In genomic region chrX:101131001-101131400, GRCm38 (mm10) we compare ENCODE assay signal across 8 mouse cellular contexts. TPM values are rescaled to one million over a fixed set of nuclear protein-coding genes. Genes with fewer than 3 reads are reported as not detected.
A peak's percentile ranks its signal among the peaks of the same experiment; 100 is the strongest.
DNase-seq lines count a peak whose midpoint lies in the region; ATAC-seq and TF ChIP-seq lines count a peak whose summit lies in the region.

No protein-coding gene starts in this region.

- ATAC-seq in hematopoietic stem cell, adult 5-6 weeks (replicated peaks in 1 of 2; ENCODE audit: insufficient read depth in 1 of 2, low FRiP score in 2 of 2, low TSS enrichment in 1 of 2, low read depth in 1 of 2, poor library complexity in 2 of 2, severe bottlenecking in 2 of 2): peak; percentile 56 to 68; a peak in 2 of 4 replicates
- ATAC-seq in midbrain, embryonic 14.5 days (ENCODE audit: low FRiP score, low TSS enrichment): no peak

- H3K9me3 ChIP-seq in midbrain, embryonic 14.5 days (ENCODE audit: control insufficient read depth, low read length): no peaks in the 10 kb centered on the region

- H3K4me3 ChIP-seq in embryonic fibroblast, embryonic 13.5 days (ENCODE audit: insufficient read depth, low read length): no peak overlapping the region
- no peak overlapping the region for H3K4me3 ChIP-seq in midbrain, embryonic 14.5 days (replicated peaks; ENCODE audit: low read depth, low read length)

- peak; percentile 7 to 58 for DNase-seq in heart, adult 9 months (ENCODE audit: low spot score in 2 of 2)
- DNase-seq in heart, adult 11 months: no peak
- peak; percentile 63 to 73 for DNase-seq in adrenal gland, postnatal 36 days
- DNase-seq in left cerebral cortex, adult 8-10 months (ENCODE audit: low spot score in 2 of 2): peak; percentile 20 to 22
- DNase-seq in midbrain, embryonic 14.5 days: peak; percentile 85
- DNase-seq in testis, postnatal 10 days (ENCODE audit: low spot score): peak; percentile 77

- no peak overlapping the region for H3K9ac ChIP-seq in midbrain, embryonic 14.5 days (replicated peaks; ENCODE audit: low read length)

- H3K36me3 ChIP-seq in midbrain, embryonic 14.5 days (ENCODE audit: control insufficient read depth, insufficient read depth, low read length): no peaks in the 10 kb centered on the region

- no peaks in the 10 kb centered on the region for H3K27me3 ChIP-seq in midbrain, embryonic 14.5 days (ENCODE audit: control insufficient read depth, insufficient read depth, low read length)

- H3K27ac ChIP-seq in embryonic fibroblast, embryonic 13.5 days (ENCODE audit: insufficient read depth, low read length): no peak overlapping the region
- H3K27ac ChIP-seq in midbrain, embryonic 14.5 days (replicated peaks; ENCODE audit: low read depth, low read length): no peak overlapping the region

- TF ChIP-seq POLR2A in embryonic fibroblast, embryonic 13.5 days (IDR thresholded peaks at IDR 0.05; ENCODE audit: low read depth, low read length): no peak

- 0 out of 2 replicates have a peak, but pooled peaks have one; percentile 14 for TF ChIP-seq CTCF in embryonic fibroblast, embryonic 13.5 days (IDR thresholded peaks at IDR 0.05; ENCODE audit: borderline replicate concordance, insufficient read depth, low read length)

- no peak overlapping the region for H3K4me2 ChIP-seq in midbrain, embryonic 14.5 days (ENCODE audit: low read length)

- H3K4me1 ChIP-seq in embryonic fibroblast, embryonic 13.5 days (ENCODE audit: control insufficient read depth, insufficient read depth, low read length): peaks cover 5% of the 10 kb centered on the region
- H3K4me1 ChIP-seq in midbrain, embryonic 14.5 days (ENCODE audit: control insufficient read depth, insufficient read depth, low read length): no peaks in the 10 kb centered on the region

- 31% methylated on average over 7 of the region's 7 CpGs for WGBS in midbrain, embryonic 14.5 days

RNA-seq across cellular contexts. Expression of gene Slc7a3, which starts 45.2 kb away (rescaled TPM):
- under 1 TPM; 0.40 to 0.79 TPM for total RNA-seq in adrenal gland, postnatal 36 days (2021)
- polyA plus RNA-seq in embryonic fibroblast, embryonic 13.5 days (2011; ENCODE audit: insufficient read length, low read depth, missing spikeins): 27.7 and 49.1 TPM in 2 replicates
- total RNA-seq in hematopoietic stem cell, adult 5-6 weeks (2017): not detected in 2 replicates
- 1 to 10 TPM; 5.4 to 9.3 (median 7.8) TPM for total RNA-seq in left cerebral cortex, adult 8-10 months (2022)
- 2.5 and 4.5 TPM in 2 replicates for polyA plus RNA-seq in midbrain, embryonic 14.5 days (2014; fragmentation: Nextera tagmentation; extraction: Ambion mirVana)
